Mouse (Mus musculus) heart, postnatal 14 days (tissue): ENCODE data around the gene Ccdc92b. TPM values are rescaled to one million over a fixed set of nuclear protein-coding genes. Genes with fewer than 3 reads are reported as not detected.

Experiments
- DNase-seq, 2 experiments: peaks; one replicate each; pipeline ENCODE4 v3.0.0; 2021 to 2022
- intact Hi-C: fragments of 180-260 bp; cut with DNase I; formaldehyde crosslinking; loops from one replicate; pipeline ENCODE4 v1.15.1; 2025
- total RNA-seq, 2 experiments: library from RNA; stranded (reverse); gene quantifications; 2 replicates each; pipeline ENCODE4 v1.2.3; 2021

Ccdc92b gene
- total RNA-seq, 2 experiments from 2014 or later, result 0.37 to 0.50 TPM

DNA sequence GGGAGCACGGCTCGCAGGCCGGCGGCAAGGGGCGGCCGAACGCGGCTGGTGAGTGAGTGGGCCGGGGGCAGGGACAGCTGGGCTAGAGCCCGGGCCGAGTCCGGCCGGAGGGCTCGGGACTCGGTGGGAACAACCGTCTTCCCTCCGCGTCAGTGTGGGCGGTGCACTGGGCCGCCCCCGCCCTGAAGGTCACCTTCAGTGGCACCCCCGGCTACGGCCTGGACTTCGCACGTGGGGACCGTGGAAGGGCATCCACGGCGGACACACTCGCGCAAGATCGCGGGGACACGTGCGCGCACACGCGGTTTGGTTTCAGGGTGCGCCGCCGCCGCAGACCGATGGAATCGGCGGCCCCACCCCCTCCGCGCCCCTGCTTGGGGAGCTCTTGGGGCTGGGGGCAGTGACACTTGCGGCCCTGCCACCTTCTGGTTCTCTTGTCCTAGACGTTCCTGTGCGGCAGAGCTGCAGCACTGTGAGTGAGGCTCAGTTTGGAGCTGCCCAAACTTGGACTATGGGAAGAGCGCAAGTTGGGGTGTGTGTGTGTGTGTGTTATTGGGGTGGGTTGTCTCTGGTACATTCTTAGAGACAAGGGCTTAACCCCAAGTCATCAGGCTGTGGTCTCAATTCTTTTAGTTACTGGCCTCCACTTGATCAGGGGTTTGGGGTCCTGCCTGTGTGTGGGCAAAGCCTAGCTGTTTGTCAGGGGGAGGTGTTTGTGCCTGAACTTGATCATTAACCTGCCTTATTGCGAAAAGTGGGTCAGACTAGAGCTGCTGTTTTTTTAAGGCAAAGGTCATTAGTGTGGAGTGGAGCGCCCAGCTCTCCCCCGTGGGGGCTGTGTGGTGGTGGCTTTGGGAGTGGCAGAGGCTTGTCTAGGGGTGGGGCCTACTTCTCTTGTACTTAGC, 30.5 kb downstream of the Ccdc92b start:
- intact Hi-C loops, result loop anchor here (2.0 to 5.0 kb wide), 2 partner anchors 37 to 73 kb away; no protein-coding TSS in a partner anchor
- DNase-seq, result no peak

DNA sequence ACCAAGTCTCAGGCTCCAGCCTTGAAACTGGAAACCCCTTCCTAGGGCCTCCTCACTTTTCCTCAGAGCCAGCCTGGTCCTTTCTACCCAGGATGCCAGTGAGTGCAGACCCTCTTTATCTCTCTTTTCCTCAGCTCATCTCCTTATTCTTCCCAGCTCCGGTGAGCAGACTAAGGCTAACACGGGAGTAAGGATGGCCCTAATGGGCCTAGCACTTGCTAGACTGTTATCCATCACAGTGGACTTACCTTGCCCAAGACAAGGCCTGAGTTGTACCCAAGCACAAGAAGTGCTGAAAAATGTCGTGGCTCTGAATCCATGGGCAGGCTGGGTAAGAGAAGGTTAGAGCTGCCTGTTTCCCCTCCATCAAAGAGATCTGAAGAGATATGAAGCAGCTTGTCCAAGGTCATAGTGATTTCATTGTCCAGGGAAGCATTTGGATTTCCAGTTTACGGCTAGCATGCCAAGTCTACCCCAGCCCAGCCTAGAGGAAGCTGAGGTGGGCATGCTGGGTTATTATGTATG, 31.2 kb downstream of the Ccdc92b start:
- no peak for DNase-seq
- intact Hi-C loops, result loop anchor here (5.0 kb wide), 1 partner anchor 37 kb away; no protein-coding TSS in a partner anchor

DNA sequence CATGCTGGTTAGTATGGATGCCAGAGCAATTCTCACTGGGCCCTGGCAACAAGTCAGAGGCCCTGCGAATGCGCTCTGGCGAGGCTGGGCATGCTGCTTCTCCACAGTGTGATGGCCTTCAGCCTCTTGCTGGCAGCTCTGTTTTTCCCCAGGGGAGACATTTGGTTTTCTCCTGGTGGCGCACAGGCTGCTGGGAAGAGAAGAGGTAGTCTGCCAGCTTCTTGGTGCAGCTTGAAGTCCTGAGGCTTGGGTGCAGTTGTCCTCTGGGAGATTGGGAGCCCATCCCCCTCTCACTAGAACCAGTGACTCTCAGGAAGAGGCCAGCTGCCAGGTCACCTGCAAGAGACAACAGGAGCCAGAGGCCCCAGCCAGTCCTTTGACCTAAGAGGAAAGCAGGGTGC, 33.4 kb downstream of the Ccdc92b start:
- peak; percentile 57 to 60 for DNase-seq

DNA sequence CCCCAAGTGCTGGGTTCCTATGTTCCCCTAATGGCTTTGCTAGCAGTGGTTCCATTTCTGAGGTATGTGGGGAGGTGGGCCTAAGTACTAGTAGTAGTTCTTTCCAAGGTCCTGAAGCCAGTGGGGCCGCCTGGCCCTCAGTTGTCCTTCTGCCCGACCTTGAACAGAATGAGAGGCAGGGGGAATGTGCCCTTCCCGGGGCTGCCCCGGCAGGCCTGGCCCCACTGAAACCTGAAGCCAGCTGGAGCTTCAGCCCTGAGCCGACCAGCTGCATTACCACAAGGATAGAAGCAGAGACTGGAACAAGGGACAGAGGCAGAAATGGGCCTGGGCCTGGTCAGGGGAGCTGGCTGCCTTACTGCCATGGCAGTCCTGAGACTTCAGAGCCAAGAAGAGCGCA, 34.0 kb downstream of the Ccdc92b start:
- peak; percentile 38 to 45 for DNase-seq
- intact Hi-C loops, result loop anchor here (5.0 kb wide), 1 partner anchor 34 kb away; no protein-coding TSS in a partner anchor

More for the DNA sequence above, 33.4 kb downstream of the Ccdc92b start:
- intact Hi-C loops, result loop anchor here (5.0 kb wide), 1 partner anchor 35 kb away; no protein-coding TSS in a partner anchor

DNA sequence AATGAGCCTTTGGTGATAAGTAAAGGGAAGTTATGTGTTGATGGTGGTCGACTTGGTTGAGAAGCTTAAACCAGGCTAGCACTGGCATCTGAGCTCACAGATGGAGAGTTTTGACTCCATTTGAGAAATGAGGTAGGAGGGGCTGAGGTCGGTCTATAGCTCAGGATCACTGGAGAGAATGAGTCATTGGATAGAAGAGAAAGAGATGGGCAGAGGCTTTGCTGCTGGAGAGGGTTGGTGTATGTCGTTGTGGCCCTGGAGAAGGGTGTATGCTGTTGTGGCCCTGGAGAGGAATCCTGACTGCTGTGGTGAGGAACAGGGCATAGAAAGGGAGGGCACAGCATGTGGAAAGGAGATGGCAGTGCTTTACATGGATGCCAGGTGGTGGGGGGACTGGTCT, 36.5 kb downstream of the Ccdc92b start:
- intact Hi-C loops, result no loop called here
- no peak for DNase-seq

DNA sequence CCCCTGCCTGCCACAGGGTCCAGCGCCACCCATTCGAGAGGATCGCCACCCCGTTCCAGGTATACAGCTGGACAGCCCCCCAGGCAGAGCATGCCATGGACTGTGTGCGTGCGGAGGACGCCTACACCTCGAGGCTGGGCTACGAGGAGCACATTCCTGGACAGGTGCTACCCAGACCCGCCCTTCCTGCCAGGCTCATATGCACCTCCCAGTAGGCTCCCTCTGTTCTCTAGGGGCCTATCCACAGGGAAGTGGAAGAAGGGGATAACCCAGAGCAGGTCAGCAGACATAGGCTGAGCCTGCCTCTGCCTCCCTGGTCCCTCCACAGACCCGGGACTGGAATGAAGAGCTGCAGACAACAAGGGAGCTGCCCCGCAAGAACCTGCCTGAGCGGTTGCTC, 40.9 kb downstream of the Ccdc92b start:
- no peak for DNase-seq
- intact Hi-C loops, result no loop called here

DNA sequence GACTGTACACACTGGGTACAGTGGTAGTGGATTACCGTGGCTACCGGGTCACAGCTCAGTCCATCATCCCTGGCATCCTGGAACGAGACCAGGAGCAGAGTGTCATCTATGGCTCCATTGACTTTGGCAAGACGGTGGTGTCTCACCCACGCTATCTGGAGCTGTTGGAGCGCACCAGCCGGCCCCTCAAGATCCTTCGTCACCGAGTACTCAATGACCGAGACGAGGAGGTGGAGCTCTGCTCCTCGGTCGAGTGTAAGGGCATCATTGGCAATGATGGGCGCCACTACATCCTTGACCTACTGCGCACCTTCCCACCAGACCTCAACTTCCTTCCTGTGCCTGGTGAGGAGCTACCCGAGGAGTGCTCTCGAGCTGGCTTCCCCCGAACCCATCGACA, 42.2 kb downstream of the Ccdc92b start:
- no peak for DNase-seq
- intact Hi-C loops, result no loop called here

DNA sequence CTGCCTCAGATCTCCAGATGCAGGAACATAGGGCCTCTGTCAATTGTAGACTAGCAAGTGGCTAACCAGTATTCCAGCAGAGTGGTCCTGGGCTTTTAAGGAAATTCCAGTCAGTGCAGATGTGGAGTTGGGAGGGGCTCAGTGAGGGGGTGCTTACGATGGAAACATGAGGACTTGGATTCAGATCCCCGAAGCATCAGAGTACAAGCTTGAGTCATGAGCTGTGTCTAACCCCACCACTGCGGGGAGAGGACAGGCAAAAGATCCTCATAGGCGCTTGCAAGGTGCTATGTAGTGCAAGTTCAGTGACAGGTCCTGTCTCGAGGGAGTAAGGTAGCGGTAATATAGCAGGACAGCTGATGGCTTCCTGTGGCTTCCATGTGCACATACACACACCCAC, 42.8 kb downstream of the Ccdc92b start:
- intact Hi-C loops, result no loop called here

DNA sequence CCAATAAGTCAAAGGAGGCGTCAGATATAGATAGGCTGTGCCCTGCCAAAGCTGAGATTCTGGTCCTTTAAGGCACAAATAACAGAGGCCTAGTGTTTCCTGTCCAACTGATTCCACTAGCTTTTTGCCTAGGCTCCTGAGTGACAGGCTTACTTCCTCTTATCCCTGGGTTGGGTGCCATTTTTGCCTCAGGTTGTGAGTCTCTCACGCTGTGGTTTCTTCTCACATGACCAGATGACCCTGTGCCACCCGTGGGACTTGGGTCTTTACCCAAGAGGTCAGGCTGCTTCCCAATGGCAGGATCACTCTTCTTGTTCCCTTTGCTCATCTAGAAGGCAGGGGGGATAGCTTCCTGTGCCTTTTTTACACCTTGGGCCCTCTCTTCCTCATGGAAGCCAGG, 44.9 kb downstream of the Ccdc92b start:
- intact Hi-C loops, result no loop called here
- DNase-seq, result no peak

More for the DNA sequence above, 42.8 kb downstream of the Ccdc92b start:
- DNase-seq, result no peak

DNA sequence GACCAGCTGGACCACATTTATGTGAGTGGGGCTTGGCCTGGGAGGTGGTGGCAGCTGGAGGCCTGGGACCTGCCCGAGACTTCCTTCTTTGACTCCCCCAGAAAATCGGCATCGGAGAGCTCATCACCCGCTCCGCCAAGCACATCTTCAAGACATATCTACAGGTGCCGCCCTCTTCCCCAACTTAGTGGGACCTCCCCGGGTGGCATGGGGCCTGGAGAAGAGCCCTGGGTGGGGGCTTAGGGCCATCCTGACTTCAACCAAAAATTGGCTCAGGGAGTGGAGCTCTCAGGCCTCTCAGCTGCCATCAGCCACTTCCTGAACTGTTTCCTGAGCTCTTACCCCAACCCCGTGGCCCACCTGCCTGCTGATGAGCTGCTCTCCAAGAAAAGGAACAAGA, 45.5 kb downstream of the Ccdc92b start:
- intact Hi-C loops, result no loop called here
- no peak for DNase-seq

DNA sequence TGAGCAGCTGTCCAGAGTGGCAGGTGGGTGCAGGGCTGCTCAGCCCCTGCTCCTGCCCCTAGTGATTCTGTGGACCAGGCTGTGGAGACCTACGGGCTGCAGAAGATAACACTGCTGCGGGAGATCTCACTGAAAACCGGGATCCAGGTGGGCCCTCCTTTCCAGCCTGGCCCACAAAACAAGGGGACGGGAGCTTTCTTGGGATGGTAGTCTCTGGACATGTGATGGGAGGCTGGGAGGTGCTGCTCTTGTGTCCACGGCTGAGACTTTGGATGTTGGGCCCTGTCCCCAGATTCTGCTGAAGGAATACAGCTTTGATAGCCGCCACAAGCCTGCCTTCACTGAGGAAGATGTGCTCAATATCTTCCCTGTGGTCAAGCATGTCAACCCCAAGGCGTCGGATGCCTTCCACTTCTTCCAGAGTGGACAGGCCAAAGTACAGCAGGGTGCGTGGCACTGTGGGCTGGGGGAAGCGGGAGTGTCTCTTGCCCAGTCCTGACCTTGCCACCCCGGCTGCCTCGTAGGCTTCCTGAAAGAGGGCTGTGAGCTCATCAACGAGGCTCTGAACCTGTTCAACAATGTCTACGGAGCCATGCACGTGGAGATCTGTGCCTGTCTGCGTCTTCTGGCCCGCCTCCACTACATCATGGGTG, 46.4 kb downstream of the Ccdc92b start:
- intact Hi-C loops, result no loop called here
- DNase-seq, result no peak

DNA sequence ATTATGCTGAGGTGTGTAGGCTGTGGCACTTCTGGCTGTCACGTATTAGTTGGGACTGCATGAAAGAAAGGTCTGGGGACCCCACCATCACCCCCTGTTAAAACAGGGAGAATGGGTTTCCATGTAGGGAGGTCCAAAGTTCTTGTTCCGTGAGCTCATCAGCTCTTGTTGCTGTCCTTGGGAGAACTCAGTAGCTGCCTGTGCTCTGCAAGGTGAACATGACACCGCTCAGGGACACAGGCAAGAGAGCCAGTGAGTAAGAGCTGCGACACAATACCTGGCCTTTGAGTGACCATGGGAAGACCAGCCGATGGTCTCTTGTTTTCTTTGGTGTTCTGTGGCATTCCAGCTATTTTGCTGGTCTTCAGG, 46.9 kb downstream of the Ccdc92b start:
- DNase-seq, result no peak
- intact Hi-C loops, result no loop called here

DNA sequence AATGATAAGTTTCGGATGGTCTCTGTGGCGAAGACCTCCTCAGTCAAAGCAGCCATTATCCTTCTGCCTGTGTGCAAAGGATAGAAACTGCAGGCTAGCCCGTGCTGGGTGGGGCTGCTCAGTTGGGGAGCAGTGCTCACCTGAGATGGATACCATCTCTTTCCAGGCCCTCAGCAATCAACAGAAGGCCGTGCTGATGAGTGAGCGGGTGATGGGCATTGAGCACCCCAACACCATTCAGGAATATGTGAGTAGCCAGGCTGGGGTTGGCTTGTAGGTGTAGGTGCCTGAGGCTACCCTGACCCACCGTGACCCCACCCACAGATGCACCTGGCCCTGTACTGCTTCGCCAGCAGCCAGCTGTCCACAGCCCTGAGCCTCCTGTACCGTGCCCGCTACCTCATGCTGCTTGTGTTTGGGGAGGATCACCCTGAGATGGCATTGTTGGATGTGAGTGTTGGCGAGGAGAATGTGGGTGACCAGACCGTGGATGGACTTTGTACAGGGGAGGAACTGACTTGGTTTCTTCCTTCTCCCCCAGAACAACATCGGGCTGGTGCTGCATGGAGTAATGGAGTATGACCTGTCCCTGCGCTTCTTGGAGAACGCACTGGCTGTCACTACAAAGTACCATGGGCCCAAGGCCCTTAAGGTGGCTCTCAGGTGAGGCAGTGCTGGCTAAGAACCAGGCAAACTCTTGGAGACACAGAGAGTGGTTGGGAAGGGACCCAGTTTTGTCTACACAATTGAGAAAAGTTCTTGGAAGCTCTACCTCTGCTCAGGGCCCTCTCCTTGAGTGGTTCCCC, 47.6 kb downstream of the Ccdc92b start:
- no peak for DNase-seq
- intact Hi-C loops, result no loop called here

DNA sequence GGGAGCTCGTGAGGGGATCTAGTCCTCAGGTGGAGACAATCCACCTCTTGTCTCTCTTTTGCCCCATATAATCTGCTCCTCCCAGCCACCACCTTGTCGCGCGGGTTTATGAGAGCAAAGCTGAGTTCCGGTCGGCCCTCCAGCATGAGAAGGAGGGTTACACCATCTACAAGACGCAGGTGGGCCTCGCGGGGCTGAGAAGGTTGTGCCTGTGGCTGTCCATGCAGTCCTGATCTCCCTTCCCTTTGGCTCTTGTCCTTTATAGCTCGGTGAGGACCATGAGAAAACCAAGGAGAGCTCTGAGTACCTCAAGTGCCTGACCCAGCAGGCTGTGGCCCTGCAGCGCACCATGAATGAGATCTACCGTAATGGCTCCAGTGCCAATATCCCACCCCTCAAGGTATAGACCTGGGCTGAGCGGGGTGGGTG, 48.2 kb downstream of the Ccdc92b start:
- intact Hi-C loops, result no loop called here
- DNase-seq, result no peak

DNA sequence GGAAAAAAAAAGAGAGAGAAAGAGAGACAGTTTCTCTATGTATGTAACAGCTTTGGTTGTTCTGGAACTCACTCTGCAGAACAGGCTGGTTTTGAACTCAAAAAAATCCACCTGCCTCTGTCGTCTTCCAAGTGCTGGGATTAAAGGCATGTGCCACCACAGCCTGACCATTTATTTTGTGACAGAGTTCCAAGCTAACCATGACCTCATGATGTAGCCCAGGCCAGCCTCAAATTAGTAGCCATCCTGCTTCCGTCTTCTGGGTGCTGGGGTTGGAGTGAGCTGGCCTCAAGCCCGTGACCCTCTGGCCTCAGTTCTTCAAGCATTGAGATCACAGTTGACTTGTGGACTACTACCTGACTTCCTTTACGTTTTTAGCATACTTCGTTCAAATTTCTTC, 49.1 kb downstream of the Ccdc92b start:
- no peak for DNase-seq
- intact Hi-C loops, result no loop called here

DNA sequence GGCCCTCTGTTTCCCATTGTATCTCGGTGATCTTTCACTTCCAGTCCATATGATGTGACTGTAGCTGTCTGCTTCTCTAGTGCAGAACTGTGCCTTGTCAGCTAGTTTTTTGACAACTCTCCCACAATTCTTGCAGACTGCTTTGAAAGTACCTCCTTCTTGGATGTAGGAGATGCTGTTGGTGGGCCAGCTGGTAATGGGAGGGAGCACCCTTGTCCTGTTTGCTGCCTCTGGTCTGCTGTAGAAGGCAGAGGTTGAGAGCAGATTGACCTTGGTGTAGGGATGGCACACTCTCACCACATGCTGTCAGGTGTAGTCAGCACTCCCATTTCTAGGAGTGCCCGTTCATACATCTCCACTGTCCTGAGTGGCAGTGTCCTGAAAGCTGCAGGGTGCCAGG, 49.6 kb downstream of the Ccdc92b start:
- intact Hi-C loops, result no loop called here
- no peak for DNase-seq

DNA sequence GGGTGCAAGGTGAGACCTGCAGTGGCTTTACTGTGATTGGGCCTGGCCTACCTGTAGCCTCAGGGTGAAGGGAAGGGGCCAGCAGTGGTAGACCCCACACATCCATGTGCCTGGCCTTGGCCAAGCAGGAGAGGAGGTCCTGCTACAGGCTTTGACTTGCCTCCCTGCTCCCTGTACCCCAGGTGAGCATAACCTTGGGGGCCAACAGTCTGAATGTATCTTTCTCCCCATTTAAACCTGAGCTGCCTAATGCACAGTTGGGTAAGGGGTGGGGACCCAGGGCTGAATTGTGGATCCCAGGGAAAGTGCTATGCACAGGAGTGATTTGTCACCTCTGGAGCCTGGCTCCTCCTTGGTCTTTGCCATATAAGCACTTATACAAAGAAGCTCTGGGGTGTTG, 50.7 kb downstream of the Ccdc92b start:
- intact Hi-C loops, result no loop called here
- DNase-seq, result no peak

DNA sequence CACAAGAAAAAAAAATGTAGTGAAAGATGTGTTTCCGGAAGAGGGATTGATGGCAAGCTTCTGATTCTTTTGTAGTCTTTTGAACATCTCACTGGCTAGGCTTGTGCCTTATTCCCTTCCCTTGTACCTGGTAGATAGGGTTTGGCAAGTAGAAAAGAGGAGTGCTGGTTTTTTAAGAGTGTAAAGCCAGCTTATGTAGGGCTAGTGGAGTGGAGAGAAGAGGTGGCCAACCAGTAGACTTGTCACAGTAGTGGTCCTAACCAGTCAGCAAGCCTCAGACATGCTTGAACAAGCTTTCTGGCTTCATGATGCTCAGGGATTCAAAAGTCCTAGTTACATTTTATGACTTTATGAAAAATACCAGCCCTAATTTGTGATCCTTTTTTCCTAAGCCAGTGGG, 51.6 kb downstream of the Ccdc92b start:
- no peak for DNase-seq
- intact Hi-C loops, result no loop called here

DNA sequence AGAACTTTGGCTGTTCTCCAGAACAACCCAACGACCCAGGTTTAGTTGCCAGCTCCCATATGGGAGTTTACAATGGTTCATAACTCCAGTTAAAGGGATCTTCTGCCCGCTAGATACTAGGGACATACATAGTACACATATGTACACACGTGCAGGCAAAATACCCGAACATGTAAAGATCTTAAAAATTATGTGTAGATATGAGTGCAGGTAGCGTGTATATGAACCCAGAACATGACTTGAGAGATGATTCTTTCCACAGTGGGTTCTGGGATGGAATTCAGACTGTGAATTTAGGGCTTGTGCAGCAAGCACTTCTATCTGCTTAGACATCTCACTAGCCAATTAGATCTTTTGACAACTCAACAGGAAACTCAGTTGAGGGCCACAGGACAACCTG, 52.4 kb downstream of the Ccdc92b start:
- no peak for DNase-seq

DNA sequence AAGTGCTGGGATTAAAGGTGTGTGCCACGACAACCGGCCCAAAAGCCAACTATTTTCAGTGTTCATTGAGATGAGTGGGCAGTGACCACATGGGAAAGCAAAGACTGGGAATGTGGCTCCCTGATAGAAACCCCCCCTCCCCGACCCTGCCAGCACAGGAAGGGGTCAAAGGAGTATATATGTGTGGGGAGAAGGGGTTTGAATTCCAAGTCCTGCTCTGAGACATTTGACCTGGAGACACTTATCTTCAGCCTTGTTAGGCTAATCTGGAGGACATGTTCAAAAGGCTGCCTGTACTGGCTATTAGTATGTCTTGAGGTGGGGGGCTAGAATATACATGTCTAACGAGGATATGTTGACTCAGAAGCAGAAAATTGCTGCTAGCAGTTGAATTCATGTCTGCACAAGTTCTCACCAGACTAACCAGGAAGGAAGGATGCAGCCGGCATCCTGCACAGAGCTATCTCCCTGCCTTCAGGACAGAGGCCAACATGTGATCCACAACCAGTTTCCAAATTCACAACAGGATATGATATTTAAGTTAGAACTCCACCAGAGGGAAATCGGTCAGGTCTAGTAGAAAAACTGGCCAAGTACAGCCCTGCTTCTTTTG, 53.6 kb downstream of the Ccdc92b start:
- no peak for DNase-seq
- intact Hi-C loops, result no loop called here

More for the DNA sequence above, 52.4 kb downstream of the Ccdc92b start:
- intact Hi-C loops, result no loop called here
